Mouse (Mus musculus): ENCODE results near the gene Rtf2.

Rtf2 gene

DNA sequence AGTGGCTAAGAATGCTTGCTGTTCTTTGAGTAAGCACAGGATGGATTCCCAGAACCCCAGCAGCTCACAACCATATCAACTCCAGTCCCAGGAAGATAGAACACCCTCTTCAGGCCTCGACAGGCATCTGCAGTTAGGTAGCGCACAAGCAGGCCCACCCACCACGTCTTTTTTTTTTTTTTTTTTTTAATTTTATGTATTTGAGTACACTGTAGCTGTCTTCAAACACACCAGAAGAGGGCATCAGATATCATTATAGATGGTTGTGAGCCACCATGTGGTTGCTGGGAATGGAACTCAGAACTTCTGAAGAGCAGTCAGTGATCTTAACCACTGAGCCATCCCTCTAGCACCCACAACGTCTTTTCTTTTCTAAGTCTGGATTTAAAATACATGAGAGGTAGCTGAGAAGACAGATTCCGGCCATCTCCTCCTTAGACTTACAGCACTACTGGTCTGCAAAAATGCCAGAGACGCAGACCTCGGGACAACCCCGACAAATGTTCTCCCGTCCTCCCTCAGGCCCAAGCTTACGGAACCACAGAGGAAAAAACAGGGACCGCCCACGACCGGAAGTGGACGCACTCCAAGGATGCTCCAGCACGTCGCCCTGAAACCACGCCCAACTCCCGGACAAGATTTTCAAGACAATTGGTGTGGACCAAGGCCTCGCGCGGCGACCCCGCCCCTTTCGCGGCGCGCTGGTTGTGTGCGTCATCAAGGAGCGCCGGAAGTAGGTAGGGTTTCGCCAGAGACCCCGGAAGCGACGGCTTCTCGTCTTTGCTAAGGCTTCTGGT, at the start of gene Rtf2:
Rtf2 (plus strand) TSS at position 714 of the 797 bp plus-strand sequence.
- in situ Hi-C loops (cut with MboI, MseI): loop anchor here (5.0 kb wide), 1 partner anchor 63 kb away; no protein-coding TSS in a partner anchor

DNA sequence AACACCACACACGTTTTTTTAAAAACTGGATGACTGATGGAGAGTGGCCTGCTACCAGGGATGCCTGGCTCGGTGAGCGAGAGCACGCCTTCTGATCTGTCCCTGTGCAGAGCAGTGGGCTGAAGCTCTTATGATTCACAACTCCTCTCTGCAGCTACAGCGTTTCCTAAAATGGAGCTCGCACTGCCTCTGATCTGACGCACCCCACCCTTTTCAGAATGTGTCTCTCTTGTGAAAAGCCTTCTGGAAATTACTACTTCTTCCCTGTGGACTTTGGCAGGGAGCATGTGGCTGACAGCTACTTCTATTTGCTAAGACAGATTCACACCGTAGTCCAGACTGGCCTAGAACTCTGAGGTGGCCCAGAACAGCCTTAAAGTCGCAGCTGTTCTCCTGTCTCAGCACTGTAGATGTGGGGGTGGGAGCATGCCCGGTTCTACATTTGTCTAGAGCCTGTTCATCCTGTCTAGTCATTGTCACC, 48.3 kb upstream of the Rtf2 start:
- in situ Hi-C loops (cut with MboI, MseI): no loop called here

- in situ Hi-C loops (cut with MboI, MseI): no loop called here
Measured at GRCm38 (mm10) chr2:172393391-172394051, 46.8 kb upstream of the Rtf2 start, which contains the start of gene Cass4. TSS of gene Cass4 (plus strand) at chr2:172393794.

- in situ Hi-C loops (cut with MboI, MseI): no loop called here
Measured at GRCm38 (mm10) chr2:172394052-172394392, 46.3 kb upstream of the Rtf2 start.

GRCm38 (mm10) chr2:172394671-172395070, 45.7 kb upstream of the Rtf2 start:
- in situ Hi-C loops (cut with MboI, MseI): no loop called here

DNA sequence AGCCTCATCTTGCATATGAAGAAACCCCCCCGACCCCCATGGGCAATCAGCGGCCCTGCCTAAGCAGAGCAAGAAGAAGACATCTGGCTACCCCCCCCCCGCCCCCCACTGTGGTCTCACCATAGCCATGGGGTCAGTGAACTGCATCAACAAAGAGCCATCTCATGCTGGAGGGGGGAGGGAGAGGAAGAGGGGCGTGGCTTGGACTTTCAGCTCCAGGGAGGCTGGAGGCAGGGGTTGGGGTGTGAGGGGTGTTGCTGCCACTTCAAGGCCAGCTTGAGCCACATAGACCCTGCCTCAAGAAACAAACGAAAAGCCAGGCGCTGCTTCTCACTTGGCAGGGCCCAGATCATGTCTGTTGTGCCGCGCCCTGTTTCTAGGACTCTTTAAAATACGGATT, 44.4 kb upstream of the Rtf2 start:
- in situ Hi-C loops (cut with MboI, MseI): no loop called here

- in situ Hi-C loops (cut with MboI, MseI): no loop called here
Measured at GRCm38 (mm10) chr2:172399901-172400300, 40.5 kb upstream of the Rtf2 start.

DNA sequence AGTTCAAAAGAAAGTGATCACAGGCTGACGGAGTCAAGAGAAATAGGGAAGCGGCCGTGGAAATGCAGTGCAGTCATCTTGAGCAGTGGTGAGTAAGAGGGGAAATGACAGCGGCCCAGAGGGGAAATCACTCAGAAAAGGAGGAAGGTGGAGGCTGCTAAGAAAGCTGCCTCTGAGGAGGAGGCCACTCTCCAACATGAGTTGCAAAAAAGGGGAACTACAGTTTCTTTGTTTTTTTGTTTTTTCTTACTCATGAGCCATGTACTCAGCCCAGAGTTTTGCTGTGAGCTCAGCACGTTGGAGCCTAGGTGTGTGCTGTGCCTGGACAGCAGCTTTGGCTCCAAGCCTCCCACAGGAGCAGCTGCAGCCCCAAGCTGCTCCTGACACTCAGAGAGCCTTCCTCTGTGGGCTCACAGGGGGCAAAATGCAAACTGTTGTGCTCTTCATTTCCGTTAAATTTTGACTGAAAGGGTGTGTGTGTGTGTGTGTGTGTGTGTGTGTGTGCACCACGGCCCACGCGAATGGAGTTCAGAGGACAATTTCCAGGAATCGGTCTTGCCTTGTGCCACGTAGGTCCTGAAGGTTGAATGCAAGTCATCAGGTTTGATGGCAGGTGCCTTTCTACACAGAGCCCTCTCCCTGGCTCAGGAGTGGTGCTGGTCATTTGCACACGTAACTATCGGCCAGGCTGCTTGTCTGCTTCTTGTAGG, 39.1 kb upstream of the Rtf2 start:
- in situ Hi-C loops (cut with MboI, MseI): no loop called here

DNA sequence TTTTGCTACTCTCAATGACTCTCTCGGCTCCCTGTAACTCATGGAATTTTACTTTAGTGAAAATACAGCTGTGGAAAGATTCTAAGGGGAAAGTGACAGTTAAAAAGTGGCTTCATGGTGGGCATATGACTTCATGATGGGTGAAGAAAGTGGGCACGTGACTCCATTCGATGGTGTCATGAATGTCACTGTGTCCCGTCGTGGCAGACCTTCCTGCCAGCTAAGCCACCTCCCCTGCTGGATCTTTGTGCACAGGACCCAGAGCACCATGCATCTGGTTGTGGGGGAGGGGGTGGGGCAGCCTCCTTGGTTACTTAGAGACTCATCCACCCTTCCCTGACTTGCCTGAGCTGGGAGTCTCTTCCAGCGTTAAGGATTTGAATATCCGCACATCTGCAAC, 36.1 kb upstream of the Rtf2 start:
- in situ Hi-C loops (cut with MboI, MseI): no loop called here

- in situ Hi-C loops (cut with MboI, MseI): no loop called here
Measured at GRCm38 (mm10) chr2:172405011-172405410, 35.3 kb upstream of the Rtf2 start.

DNA sequence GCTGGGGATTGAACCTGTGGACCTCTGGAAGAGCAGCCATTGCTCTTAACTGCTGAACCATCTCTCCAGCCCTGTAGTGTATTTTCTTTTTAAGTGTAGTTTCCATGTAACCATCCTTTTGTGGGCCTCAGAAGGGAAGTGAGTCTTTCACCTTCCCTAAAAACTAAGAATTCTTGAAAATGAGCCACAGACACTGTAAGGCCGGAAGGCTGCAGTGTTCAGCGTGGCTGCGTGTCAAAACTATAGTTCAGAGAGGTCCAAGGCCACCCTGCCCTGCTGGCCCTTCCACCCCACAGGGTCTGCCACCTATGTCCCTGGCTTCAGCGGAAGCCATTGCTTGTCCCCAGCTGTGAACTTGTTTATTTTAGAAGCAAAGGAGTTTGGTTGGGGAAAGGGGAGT, 34.2 kb upstream of the Rtf2 start:
- in situ Hi-C loops (cut with MboI, MseI): no loop called here

- in situ Hi-C loops (cut with MboI, MseI): no loop called here
Measured at GRCm38 (mm10) chr2:172407499-172407898, 32.9 kb upstream of the Rtf2 start.

DNA sequence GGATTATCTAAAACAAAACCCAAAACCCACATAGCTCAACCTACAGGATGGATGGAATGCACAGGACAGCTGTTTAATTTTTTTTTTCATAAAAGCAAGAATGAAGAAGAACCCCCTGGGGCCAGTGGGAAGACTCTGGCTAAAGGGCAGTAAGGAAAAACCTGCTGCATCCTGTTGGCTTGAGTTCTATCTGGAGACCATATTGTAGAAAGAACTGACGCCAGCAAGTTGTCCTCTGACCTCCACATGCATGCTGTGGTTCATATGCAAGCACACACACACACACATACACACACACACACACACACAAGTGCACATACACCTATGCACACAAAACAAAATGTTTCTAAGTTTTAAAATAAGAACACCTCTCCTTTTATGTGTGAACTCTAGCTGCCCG, 29.7 kb upstream of the Rtf2 start:
- in situ Hi-C loops (cut with MboI, MseI): no loop called here

GRCm38 (mm10) chr2:172411091-172411490, 29.3 kb upstream of the Rtf2 start:
- in situ Hi-C loops (cut with MboI, MseI): no loop called here

DNA sequence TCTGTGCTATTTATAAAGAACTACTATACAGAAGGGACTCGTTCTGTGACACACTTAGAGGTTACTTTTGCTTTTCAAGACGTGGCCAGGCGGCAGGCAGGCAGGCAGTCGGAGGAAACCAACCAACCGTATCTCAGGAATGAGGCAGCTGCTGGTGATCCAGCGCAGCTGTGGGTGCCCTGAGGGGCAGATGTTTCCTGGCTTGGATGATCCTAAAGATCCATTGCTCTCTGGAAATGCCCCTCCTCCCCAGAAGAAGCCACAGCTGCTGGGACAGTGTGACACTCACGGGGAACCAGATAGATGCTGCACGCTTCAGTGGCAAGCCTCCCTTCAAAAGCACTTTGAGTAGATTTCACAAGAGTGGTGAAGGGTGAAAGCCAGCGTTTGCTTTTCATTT, 27.9 kb upstream of the Rtf2 start:
- in situ Hi-C loops (cut with MboI, MseI): no loop called here

DNA sequence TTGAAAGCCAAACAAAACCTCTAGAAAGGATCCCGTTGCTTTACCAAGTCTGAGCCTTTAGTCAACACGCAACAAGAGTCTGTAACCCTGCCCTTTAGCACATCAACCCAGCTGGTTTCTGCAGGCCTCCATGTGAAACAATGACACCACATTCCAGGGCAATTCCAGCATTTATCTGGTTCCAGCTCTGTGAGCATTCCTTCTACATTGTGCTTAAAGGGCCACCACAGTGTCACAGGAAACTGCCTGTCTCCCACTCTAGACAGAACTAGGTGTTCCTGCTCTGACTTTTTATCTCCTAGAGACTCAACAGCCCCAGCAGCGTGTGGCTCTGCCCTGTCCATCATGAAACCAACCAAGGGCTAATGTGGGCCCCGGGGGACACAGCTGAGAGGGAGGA, 27.1 kb upstream of the Rtf2 start:
- in situ Hi-C loops (cut with MboI, MseI): no loop called here

- in situ Hi-C loops (cut with MboI, MseI): no loop called here
Measured at GRCm38 (mm10) chr2:172413894-172414293, 26.5 kb upstream of the Rtf2 start.

DNA sequence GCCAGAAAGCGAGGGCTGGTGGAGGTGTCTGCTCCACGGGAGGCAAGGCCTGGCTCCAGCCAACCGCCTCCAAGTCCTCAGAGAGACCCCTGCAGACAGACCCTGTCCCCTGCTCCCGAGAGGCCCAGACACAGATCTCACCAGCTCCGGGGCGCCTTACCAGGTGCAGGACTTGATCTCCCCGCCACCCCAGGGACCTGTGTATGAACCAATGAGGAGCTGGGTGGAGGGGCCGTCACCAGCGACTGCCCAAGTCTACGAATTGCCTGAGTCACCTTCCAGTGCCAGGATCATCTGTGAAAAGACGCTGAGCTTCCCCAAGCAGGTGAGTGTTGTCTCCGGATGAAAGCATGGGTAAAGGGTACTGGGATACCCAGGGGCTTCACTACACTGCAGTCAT, 24.1 kb upstream of the Rtf2 start:
- in situ Hi-C loops (cut with MboI, MseI): no loop called here

GRCm38 (mm10) chr2:172416876-172417275, 23.5 kb upstream of the Rtf2 start:
- in situ Hi-C loops (cut with MboI, MseI): no loop called here

DNA sequence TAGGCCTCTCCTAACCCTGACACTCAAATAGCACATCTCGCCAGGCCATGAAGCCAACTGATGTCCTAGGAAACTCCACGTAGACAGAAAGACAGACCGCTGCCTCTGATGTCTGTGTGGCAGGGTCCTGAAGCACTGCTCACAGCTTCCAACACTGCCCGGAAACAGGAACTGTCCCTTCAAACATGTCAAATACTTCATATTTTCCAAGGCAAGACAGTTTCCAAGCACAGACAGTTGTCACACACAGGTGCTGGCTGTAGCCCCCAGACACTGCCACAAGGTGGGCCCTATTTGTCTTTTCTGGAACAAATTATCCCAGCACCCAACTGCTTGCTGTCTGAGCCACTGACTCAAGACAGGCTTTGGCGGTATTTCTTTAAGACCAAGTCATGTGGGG, 22.1 kb upstream of the Rtf2 start:
- in situ Hi-C loops (cut with MboI, MseI): no loop called here

DNA sequence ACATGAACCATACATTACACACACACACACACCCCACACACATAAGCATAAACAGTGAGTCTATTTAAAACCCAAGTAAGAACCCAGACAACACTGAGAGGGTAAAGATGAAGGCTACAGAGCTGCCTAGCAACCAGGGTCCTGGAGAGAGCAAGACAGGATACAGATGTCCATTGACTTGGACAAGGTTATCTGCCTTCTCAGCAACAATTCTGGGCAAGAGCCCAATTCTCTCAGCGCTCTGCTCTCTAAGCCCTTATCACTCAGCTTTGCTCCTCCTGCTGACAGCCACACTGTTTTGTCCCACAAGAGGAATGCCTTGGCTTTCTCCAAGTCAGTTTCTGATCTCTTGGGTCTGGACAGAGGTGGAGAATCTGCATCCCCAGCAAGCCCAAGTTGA, 9.7 kb upstream of the Rtf2 start:
- in situ Hi-C loops (cut with MboI, MseI): no loop called here

DNA sequence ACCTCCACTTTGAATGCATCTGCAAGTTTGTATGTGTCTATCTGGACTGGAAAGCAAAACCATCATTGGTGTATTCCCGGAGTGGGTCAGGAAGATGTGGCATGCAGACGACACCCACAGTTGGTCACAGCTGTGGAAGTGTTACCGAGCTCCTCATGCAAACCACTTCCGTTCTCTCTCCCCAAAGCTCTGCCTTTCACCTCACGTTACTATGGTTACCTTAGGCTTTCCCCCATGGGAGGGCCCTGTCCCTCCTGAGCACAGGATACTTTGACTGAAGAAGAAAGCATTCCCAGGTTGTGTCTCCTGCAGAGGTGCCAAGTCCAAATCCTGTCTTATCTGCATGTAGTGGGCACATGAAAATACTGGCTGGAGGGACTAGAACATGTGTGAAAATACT, 6.6 kb upstream of the Rtf2 start:
- in situ Hi-C loops (cut with MboI, MseI): no loop called here
